Mouse (Mus musculus): Measurements from ENCODE around the gene Smad3. TPM values are rescaled to one million over a fixed set of nuclear protein-coding genes. Genes with fewer than 3 reads are reported as not detected.
A peak's percentile ranks its signal among the peaks of the same experiment; 100 is the strongest.

The Smad3 gene
- polyA plus RNA-seq, 1 experiment from 2014 or later = 9.7 TPM

- Histone ChIP-seq H3K36me3 (ENCODE audit: control insufficient read depth, insufficient read depth, low read length) (no peaks in the 10 kb centered on the region), H3K4me2 (peak overlapping the region; percentile 94; the same call in 1 of the 2 replicates), H3K27me3 (ENCODE audit: control insufficient read depth, insufficient read depth, low read length) (no peaks in the 10 kb centered on the region), H3K4me3 (ENCODE audit: low read depth, low read length) (no peak overlapping the region), H3K9me3 (replicated peaks; ENCODE audit: control insufficient read depth, low read length) (no peaks in the 10 kb centered on the region), H3K9ac (ENCODE audit: low read depth, low read length) (no peak overlapping the region), H3K27ac (ENCODE audit: low read depth, low read length) (no peak overlapping the region), H3K4me1 (ENCODE audit: control insufficient read depth, insufficient read depth, low read length) (peaks cover 23% of the 10 kb centered on the region)
- 80% methylated on average over 7 of the region's 7 CpGs for WGBS (ENCODE audit: insufficient replicate concordance)
- no peak for ATAC-seq (replicated peaks; ENCODE audit: insufficient number of reproducible peaks, low FRiP score, low TSS enrichment)
Observed at GRCm38 (mm10) chr9:63759973-63760722, 2.4 kb upstream of the Smad3 start.

GRCm38 (mm10) chr9:63758641-63759391, 1.0 kb upstream of the Smad3 start:
- no peaks in the 10 kb centered on the region for H3K9me3 ChIP-seq (replicated peaks; ENCODE audit: control insufficient read depth, low read length)
- no peak for ATAC-seq (replicated peaks; ENCODE audit: insufficient number of reproducible peaks, low FRiP score, low TSS enrichment)
- 1% methylated on average over 23 of the region's 23 CpGs for WGBS (ENCODE audit: insufficient replicate concordance)

GRCm38 (mm10) chr9:63757462-63757772, 377 bp downstream of the Smad3 start:
- H3K4me3 ChIP-seq (ENCODE audit: low read depth, low read length) = peak overlapping the region; percentile 75
- WGBS (ENCODE audit: insufficient replicate concordance) = 2% methylated on average over 26 of the region's 26 CpGs
- peak overlapping the region; percentile 95 for H3K27ac ChIP-seq (ENCODE audit: low read depth, low read length)
- H3K27me3 ChIP-seq (ENCODE audit: control insufficient read depth, insufficient read depth, low read length) = no peaks in the 10 kb centered on the region
- H3K9me3 ChIP-seq (replicated peaks; ENCODE audit: control insufficient read depth, low read length) = no peaks in the 10 kb centered on the region
- H3K9ac ChIP-seq (ENCODE audit: low read depth, low read length) = peak overlapping the region; percentile 87
- peak; percentile 10 for ATAC-seq (replicated peaks; ENCODE audit: insufficient number of reproducible peaks, low FRiP score, low TSS enrichment)
- H3K4me2 ChIP-seq = peak overlapping the region; percentile 94
- H3K36me3 ChIP-seq (ENCODE audit: control insufficient read depth, insufficient read depth, low read length) = no peaks in the 10 kb centered on the region
- peaks cover 49% of the 10 kb centered on the region for H3K4me1 ChIP-seq (ENCODE audit: control insufficient read depth, insufficient read depth, low read length)

More at GRCm38 (mm10) chr9:63758641-63759391, 1.0 kb upstream of the Smad3 start:
- H3K4me2 ChIP-seq = peak overlapping the region; percentile 94
- peak overlapping the region; percentile 95 for H3K27ac ChIP-seq (ENCODE audit: low read depth, low read length)
- peak overlapping the region; percentile 87 for H3K9ac ChIP-seq (ENCODE audit: low read depth, low read length)
- peak overlapping the region; percentile 75 for H3K4me3 ChIP-seq (ENCODE audit: low read depth, low read length)
- peaks cover 37% of the 10 kb centered on the region for H3K4me1 ChIP-seq (ENCODE audit: control insufficient read depth, insufficient read depth, low read length)
- H3K27me3 ChIP-seq (ENCODE audit: control insufficient read depth, insufficient read depth, low read length) = no peaks in the 10 kb centered on the region
- no peaks in the 10 kb centered on the region for H3K36me3 ChIP-seq (ENCODE audit: control insufficient read depth, insufficient read depth, low read length)

GRCm38 (mm10) chr9:63756581-63757461, 973 bp downstream of the Smad3 start:
- Histone ChIP-seq H3K9me3 (replicated peaks; ENCODE audit: control insufficient read depth, low read length) (no peaks in the 10 kb centered on the region), H3K4me2 (peak overlapping the region; percentile 94), H3K9ac (ENCODE audit: low read depth, low read length) (peak overlapping the region; percentile 87), H3K4me1 (ENCODE audit: control insufficient read depth, insufficient read depth, low read length) (peaks cover 53% of the 10 kb centered on the region), H3K27ac (ENCODE audit: low read depth, low read length) (peak overlapping the region; percentile 95), H3K36me3 (ENCODE audit: control insufficient read depth, insufficient read depth, low read length) (no peaks in the 10 kb centered on the region), H3K4me3 (ENCODE audit: low read depth, low read length) (peak overlapping the region; percentile 75), H3K27me3 (ENCODE audit: control insufficient read depth, insufficient read depth, low read length) (no peaks in the 10 kb centered on the region)
- no peak for ATAC-seq (replicated peaks; ENCODE audit: insufficient number of reproducible peaks, low FRiP score, low TSS enrichment)
- under 1% methylated on average over 47 of the region's 47 CpGs for WGBS (ENCODE audit: insufficient replicate concordance)

- no peaks in the 10 kb centered on the region for H3K9me3 ChIP-seq (replicated peaks; ENCODE audit: control insufficient read depth, low read length)
- H3K4me1 ChIP-seq (ENCODE audit: control insufficient read depth, insufficient read depth, low read length) = peaks cover 53% of the 10 kb centered on the region
- H3K4me3 ChIP-seq (ENCODE audit: low read depth, low read length) = peak overlapping the region; percentile 75
- WGBS (ENCODE audit: insufficient replicate concordance) = 31% methylated on average over 15 of the region's 15 CpGs
- peak overlapping the region; percentile 95 for H3K27ac ChIP-seq (ENCODE audit: low read depth, low read length)
- peak overlapping the region; percentile 87 for H3K9ac ChIP-seq (ENCODE audit: low read depth, low read length)
- no peaks in the 10 kb centered on the region for H3K36me3 ChIP-seq (ENCODE audit: control insufficient read depth, insufficient read depth, low read length)
- peak overlapping the region; percentile 94 for H3K4me2 ChIP-seq
- no peak for ATAC-seq (replicated peaks; ENCODE audit: insufficient number of reproducible peaks, low FRiP score, low TSS enrichment)
- no peaks in the 10 kb centered on the region for H3K27me3 ChIP-seq (ENCODE audit: control insufficient read depth, insufficient read depth, low read length)
Observed at GRCm38 (mm10) chr9:63755671-63756543, 1.9 kb downstream of the Smad3 start.

- Histone ChIP-seq H3K4me3 (ENCODE audit: low read depth, low read length) (peak overlapping the region; percentile 75), H3K9me3 (replicated peaks; ENCODE audit: control insufficient read depth, low read length) (no peaks in the 10 kb centered on the region), H3K27me3 (ENCODE audit: control insufficient read depth, insufficient read depth, low read length) (no peaks in the 10 kb centered on the region), H3K9ac (ENCODE audit: low read depth, low read length) (peak overlapping the region; percentile 50), H3K4me2 (peak overlapping the region; percentile 94), H3K36me3 (ENCODE audit: control insufficient read depth, insufficient read depth, low read length) (no peaks in the 10 kb centered on the region), H3K27ac (ENCODE audit: low read depth, low read length) (peak overlapping the region; percentile 36; the same call in 1 of the 2 replicates), H3K4me1 (ENCODE audit: control insufficient read depth, insufficient read depth, low read length) (peaks cover 63% of the 10 kb centered on the region)
- WGBS (ENCODE audit: insufficient replicate concordance) = 54% methylated on average over 23 of the region's 23 CpGs
- no peak for ATAC-seq (replicated peaks; ENCODE audit: insufficient number of reproducible peaks, low FRiP score, low TSS enrichment)
Observed at GRCm38 (mm10) chr9:63754556-63755510, 3.0 kb downstream of the Smad3 start.

GRCm38 (mm10) chr9:63754039-63754438, 3.8 kb downstream of the Smad3 start:
- no peaks in the 10 kb centered on the region for H3K9me3 ChIP-seq (replicated peaks; ENCODE audit: control insufficient read depth, low read length)
- peak overlapping the region; percentile 94 for H3K4me2 ChIP-seq
- no peaks in the 10 kb centered on the region for H3K36me3 ChIP-seq (ENCODE audit: control insufficient read depth, insufficient read depth, low read length)
- WGBS (ENCODE audit: insufficient replicate concordance) = 74% methylated on average over 5 of the region's 5 CpGs
- no peak for ATAC-seq (replicated peaks; ENCODE audit: insufficient number of reproducible peaks, low FRiP score, low TSS enrichment)
- no peak overlapping the region for H3K4me3 ChIP-seq (ENCODE audit: low read depth, low read length)
- H3K27ac ChIP-seq (ENCODE audit: low read depth, low read length) = no peak overlapping the region
- H3K27me3 ChIP-seq (ENCODE audit: control insufficient read depth, insufficient read depth, low read length) = no peaks in the 10 kb centered on the region
- no peak overlapping the region for H3K9ac ChIP-seq (ENCODE audit: low read depth, low read length)
- H3K4me1 ChIP-seq (ENCODE audit: control insufficient read depth, insufficient read depth, low read length) = peaks cover 66% of the 10 kb centered on the region
